Comparison of ENCODE assay signal across 8 mouse cellular contexts in genomic region chr15:93518941-93519835, GRCm38 (mm10).
DNase-seq lines count a peak whose midpoint lies in the region; ATAC-seq and TF ChIP-seq lines count a peak whose summit lies in the region.

No protein-coding gene starts in this region.

- TF ChIP-seq EP300 in CH12.LX (IDR thresholded peaks at IDR 0.05; ENCODE audit: low read length) = no peak
- no peak for TF ChIP-seq EP300 in liver, postnatal 0 days (IDR thresholded peaks at IDR 0.05; ENCODE audit: low read depth)

- H3K36me3 ChIP-seq in CH12.LX (replicated peaks in 1 of 2; ENCODE audit: control insufficient read depth in 1 of 2, insufficient read depth in 1 of 2, low read length in 1 of 2) = no peaks in the 10 kb centered on the region
- no peaks in the 10 kb centered on the region for H3K36me3 ChIP-seq in forebrain, embryonic 10.5 days (replicated peaks)
- H3K36me3 ChIP-seq in heart, embryonic 15.5 days = no peaks in the 10 kb centered on the region
- no peaks in the 10 kb centered on the region for H3K36me3 ChIP-seq in liver, postnatal 0 days (replicated peaks; ENCODE audit: insufficient read depth, low read length)
- H3K36me3 ChIP-seq in neural tube, embryonic 12.5 days = no peaks in the 10 kb centered on the region
- no peaks in the 10 kb centered on the region for H3K36me3 ChIP-seq in stomach, embryonic 16.5 days (ENCODE audit: control insufficient read depth, insufficient read depth, low read length)

- peak overlapping the region; percentile 47 to 69 (median 61) for H3K4me3 ChIP-seq in CH12.LX (replicated peaks in 1 of 3; ENCODE audit: low read depth in 2 of 3, low read length in 2 of 3, poor library complexity in 1 of 3)
- peak overlapping the region; percentile 85 for H3K4me3 ChIP-seq in forebrain, embryonic 10.5 days
- peak overlapping the region; percentile 80 for H3K4me3 ChIP-seq in heart, embryonic 15.5 days
- peak overlapping the region; percentile 70 for H3K4me3 ChIP-seq in liver, postnatal 0 days (ENCODE audit: low read depth, low read length)
- H3K4me3 ChIP-seq in neural tube, embryonic 12.5 days = peak overlapping the region; percentile 80
- peak overlapping the region; percentile 79 for H3K4me3 ChIP-seq in stomach, embryonic 16.5 days (replicated peaks; ENCODE audit: low read length)

- dilution Hi-C loops in CH12.LX (cut with MboI; ENCODE audit: extremely low pct_ligation_motif_present, extremely low pct_unique_long_range_greater_than_20kb, low sequenced_read_pairs) = no loop called here

- H3K79me2 ChIP-seq in CH12.LX (replicated peaks; ENCODE audit: control insufficient read depth, extremely low read depth, insufficient read depth, poor library complexity, severe bottlenecking) = no peaks in the 10 kb centered on the region

- peak overlapping the region; percentile 27 for H3K4me2 ChIP-seq in CH12.LX (ENCODE audit: insufficient read depth, low read depth, poor library complexity, severe bottlenecking)
- peak overlapping the region; percentile 66 for H3K4me2 ChIP-seq in heart, embryonic 15.5 days
- peak overlapping the region; percentile 86 for H3K4me2 ChIP-seq in liver, postnatal 0 days (ENCODE audit: low read depth, low read length)
- peak overlapping the region; percentile 99 for H3K4me2 ChIP-seq in neural tube, embryonic 12.5 days (replicated peaks)
- H3K4me2 ChIP-seq in stomach, embryonic 16.5 days (ENCODE audit: low read depth, low read length) = peak overlapping the region; percentile 82

- peak; percentile 15 to 63; a peak in 2 of 4 replicates for TF ChIP-seq CTCF in CH12.LX (conservative IDR thresholded peaks at IDR 0.05 in 1 of 2, IDR thresholded peaks at IDR 0.05 in 1 of 2; ENCODE audit: low read depth in 2 of 2, low read length in 2 of 2)
- TF ChIP-seq CTCF in liver, postnatal 0 days (IDR thresholded peaks at IDR 0.05; ENCODE audit: low read depth) = peak; percentile 85

- peak overlapping the region; percentile 12; the same call in 1 of the 2 replicates for H3K9ac ChIP-seq in CH12.LX (ENCODE audit: insufficient read depth, low read depth)
- peak overlapping the region; percentile 88 for H3K9ac ChIP-seq in heart, embryonic 15.5 days
- peak overlapping the region; percentile 52 for H3K9ac ChIP-seq in liver, postnatal 0 days (replicated peaks)
- peak overlapping the region; percentile 53 for H3K9ac ChIP-seq in neural tube, embryonic 12.5 days
- peak overlapping the region; percentile 86 for H3K9ac ChIP-seq in stomach, embryonic 16.5 days (ENCODE audit: low read length)

- WGBS in forebrain, embryonic 10.5 days = under 1% methylated on average over 85 of the region's 85 CpGs
- WGBS in heart, embryonic 15.5 days = under 1% methylated on average over 85 of the region's 85 CpGs
- WGBS in liver, postnatal 0 days (ENCODE audit: insufficient replicate concordance) = 2% methylated on average over 79 of the region's 85 CpGs
- WGBS in neural tube, embryonic 12.5 days = under 1% methylated on average over 83 of the region's 85 CpGs
- under 1% methylated on average over 85 of the region's 85 CpGs for WGBS in stomach, embryonic 16.5 days

- no peaks in the 10 kb centered on the region for H3K9me3 ChIP-seq in CH12.LX (replicated peaks; ENCODE audit: low read length)
- H3K9me3 ChIP-seq in forebrain, embryonic 10.5 days = no peaks in the 10 kb centered on the region
- no peaks in the 10 kb centered on the region for H3K9me3 ChIP-seq in heart, embryonic 15.5 days (replicated peaks)
- H3K9me3 ChIP-seq in liver, postnatal 0 days (ENCODE audit: low read length) = no peaks in the 10 kb centered on the region
- H3K9me3 ChIP-seq in neural tube, embryonic 12.5 days = no peaks in the 10 kb centered on the region
- H3K9me3 ChIP-seq in stomach, embryonic 16.5 days (replicated peaks; ENCODE audit: control insufficient read depth, low read length) = no peaks in the 10 kb centered on the region

- peaks cover 9% of the 10 kb centered on the region for H3K27me3 ChIP-seq in CH12.LX (replicated peaks)
- peaks cover 89% of the 10 kb centered on the region for H3K27me3 ChIP-seq in forebrain, embryonic 10.5 days (ENCODE audit: poor library complexity, severe bottlenecking)
- no peaks in the 10 kb centered on the region for H3K27me3 ChIP-seq in heart, embryonic 15.5 days
- H3K27me3 ChIP-seq in liver, postnatal 0 days (ENCODE audit: insufficient read depth, low read length) = peaks cover 15% of the 10 kb centered on the region
- peaks cover 23% of the 10 kb centered on the region; the same call in 1 of the 2 replicates for H3K27me3 ChIP-seq in neural tube, embryonic 12.5 days (replicated peaks)
- no peaks in the 10 kb centered on the region for H3K27me3 ChIP-seq in stomach, embryonic 16.5 days (ENCODE audit: control insufficient read depth, insufficient read depth, low read length)

- TF ChIP-seq RAD21 in CH12.LX (IDR thresholded peaks at IDR 0.05; ENCODE audit: low read depth, low read length) = peak; percentile 29

- H3K27ac ChIP-seq in CH12.LX (ENCODE audit: insufficient read depth, low read depth) = no peak overlapping the region
- H3K27ac ChIP-seq in forebrain, embryonic 10.5 days = peak overlapping the region; percentile 88
- H3K27ac ChIP-seq in heart, embryonic 15.5 days = peak overlapping the region; percentile 98
- peak overlapping the region; percentile 75 for H3K27ac ChIP-seq in liver, postnatal 0 days (ENCODE audit: low read depth)
- no peak overlapping the region for H3K27ac ChIP-seq in neural tube, embryonic 12.5 days
- H3K27ac ChIP-seq in stomach, embryonic 16.5 days (ENCODE audit: low read length) = peak overlapping the region; percentile 90

- peak; percentile 84 for ATAC-seq in heart, embryonic 15.5 days (replicated peaks; ENCODE audit: insufficient number of reproducible peaks, insufficient read depth, low FRiP score, low read depth)
- ATAC-seq in liver, postnatal 0 days = peak; percentile 87
- ATAC-seq in neural tube, embryonic 12.5 days (ENCODE audit: low FRiP score, low read depth) = peak; percentile 89
- peak; percentile 83 for ATAC-seq in stomach, embryonic 16.5 days (ENCODE audit: insufficient read depth, low FRiP score)

- peaks cover 6 to 23% of the 10 kb centered on the region in 2 experiments; a peak in 2 of 4 replicates for H3K4me1 ChIP-seq in CH12.LX (ENCODE audit: control insufficient read depth in 1 of 2, insufficient read depth in 2 of 2)
- peaks cover 58% of the 10 kb centered on the region for H3K4me1 ChIP-seq in forebrain, embryonic 10.5 days
- peaks cover 66% of the 10 kb centered on the region for H3K4me1 ChIP-seq in heart, embryonic 15.5 days (replicated peaks)
- H3K4me1 ChIP-seq in liver, postnatal 0 days (ENCODE audit: insufficient read depth) = peaks cover 19% of the 10 kb centered on the region
- peaks cover 23% of the 10 kb centered on the region for H3K4me1 ChIP-seq in neural tube, embryonic 12.5 days
- peaks cover 24% of the 10 kb centered on the region for H3K4me1 ChIP-seq in stomach, embryonic 16.5 days (ENCODE audit: control insufficient read depth, insufficient read depth, low read length)

- 0 out of 2 replicates have a peak, but pooled peaks have one; percentile 24 for TF ChIP-seq POLR2A in CH12.LX (IDR thresholded peaks at IDR 0.05; ENCODE audit: low read depth, low read length)

- peak; percentile 50 for DNase-seq in CH12.LX (ENCODE audit: extremely low read depth)
- peak; percentile 49 for DNase-seq in c-Kit-positive CD71-negative TER-119-negative erythroid progenitor cells, embryonic 14.5 days (ENCODE audit: low read depth)
- peak; percentile 75 for DNase-seq in forebrain, embryonic 10.5 days (ENCODE audit: extremely low spot score, low spot score)
- DNase-seq in kidney, postnatal 14 days = peak; percentile 92
- peak; percentile 87 for DNase-seq in liver, postnatal 0 days

- in situ Hi-C loops in CH12.LX (cut with MboI; ENCODE audit: low pct_ligation_motif_present, low pct_unique_long_range_greater_than_20kb, low sequenced_read_pairs) = loop anchor here (10.0 kb wide), 2 partner anchors 56 to 196 kb away; no protein-coding TSS in a partner anchor

TF ChIP-seq in CH12.LX, 34 proteins besides CTCF, POLR2A, EP300 and RAD21:
- TF ChIP-seq MAZ (IDR thresholded peaks at IDR 0.05; ENCODE audit: low read depth, low read length) = no peak
- 0 out of 2 replicates have a peak, but pooled peaks have one; percentile 14 for TF ChIP-seq MEF2A (IDR thresholded peaks at IDR 0.05; ENCODE audit: borderline replicate concordance, low read depth, low read length)
- peak; percentile 53; the same call in 1 of the 2 replicates for TF ChIP-seq UBTF (IDR thresholded peaks at IDR 0.05; ENCODE audit: low read depth, low read length)
- peak; percentile 47 for TF ChIP-seq NRF1 (IDR thresholded peaks at IDR 0.05; ENCODE audit: low read depth, low read length)
- peak; percentile 54 for TF ChIP-seq SMC3 (IDR thresholded peaks at IDR 0.05; ENCODE audit: low read depth, low read length)
- TF ChIP-seq KAT2A (IDR thresholded peaks at IDR 0.05; ENCODE audit: insufficient replicate concordance, low read length) = no peak
- TF ChIP-seq MYC (IDR thresholded peaks at IDR 0.05; ENCODE audit: low read depth, low read length) = no peak
- TF ChIP-seq BHLHE40 (IDR thresholded peaks at IDR 0.05; ENCODE audit: low read depth, low read length) = peak; percentile 71
- 0 out of 2 replicates have a peak, but pooled peaks have one; percentile 29 for TF ChIP-seq MXI1 (IDR thresholded peaks at IDR 0.05; ENCODE audit: low read depth, low read length)

Comparison
In these comparisons a context has a peak if more than half of its experiments do, and no peak if none do; other contexts are left out.
1. H3K27ac ChIP-seq: peak in forebrain, embryonic 10.5 days (single experiment), heart, embryonic 15.5 days (single experiment), liver, postnatal 0 days (single experiment) and stomach, embryonic 16.5 days (single experiment); none in CH12.LX (single experiment) and neural tube, embryonic 12.5 days (single experiment).
2. H3K4me2 ChIP-seq: peak in every context shown above with its lines; median percentile 99 in neural tube, embryonic 12.5 days; 86 in liver, postnatal 0 days; 82 in stomach, embryonic 16.5 days; 66 in heart, embryonic 15.5 days; 27 in CH12.LX.
3. H3K9ac ChIP-seq: peak in every context shown above with its lines; median percentile 88 in heart, embryonic 15.5 days; 86 in stomach, embryonic 16.5 days; 53 in neural tube, embryonic 12.5 days; 52 in liver, postnatal 0 days; 12 in CH12.LX.
4. Peak in every context shown above with its lines, with median percentiles within 50 percentile points of each other: DNase-seq, H3K4me3 ChIP-seq and ATAC-seq.